Mouse (Mus musculus): ENCODE results near the gene Spata18.

The Spata18 gene

DNA sequence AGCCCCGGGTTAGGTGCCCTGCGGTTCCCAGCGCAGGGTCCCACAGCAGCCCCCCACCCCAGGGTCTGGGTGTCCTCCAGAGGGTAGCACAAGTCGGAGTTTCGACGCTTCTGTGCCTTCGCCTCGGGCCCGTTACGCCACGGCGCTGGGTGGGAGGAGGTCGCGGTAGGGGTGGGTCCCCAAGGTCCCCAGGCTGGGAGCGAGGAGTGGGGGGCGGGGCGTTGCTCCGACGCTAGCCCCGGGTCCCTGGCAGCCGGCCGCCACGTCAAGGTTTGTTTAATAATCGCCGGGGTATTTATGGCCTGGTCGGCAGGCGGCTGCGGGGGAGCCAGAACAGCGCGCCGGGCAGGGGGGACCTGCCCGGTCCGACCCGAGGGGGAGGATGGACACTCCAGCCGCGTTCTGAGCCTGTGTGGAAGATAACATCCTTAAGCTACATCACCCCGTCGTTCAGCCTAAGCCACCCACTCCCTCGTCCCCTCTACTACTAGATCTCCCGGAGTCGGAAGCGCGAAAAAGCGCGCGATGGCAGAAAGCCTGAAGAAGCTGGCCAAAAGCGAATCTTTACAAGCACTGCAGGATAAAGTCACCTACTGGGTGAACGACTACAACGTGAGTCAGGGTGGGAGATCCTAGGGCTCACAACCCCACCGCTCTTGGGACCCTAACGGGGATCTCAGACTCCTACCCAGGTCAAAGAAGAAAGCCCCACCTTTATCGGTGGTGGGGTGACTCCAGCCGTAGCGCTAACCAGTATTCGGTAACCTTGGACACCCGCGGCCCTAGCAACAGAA lies at the start of gene Spata18:
Gene Spata18, plus strand, starts transcription at position 319 of the 794 bp plus-strand sequence.
- DNase-seq (ENCODE audit: low spot score), result peak; percentile 66

DNA sequence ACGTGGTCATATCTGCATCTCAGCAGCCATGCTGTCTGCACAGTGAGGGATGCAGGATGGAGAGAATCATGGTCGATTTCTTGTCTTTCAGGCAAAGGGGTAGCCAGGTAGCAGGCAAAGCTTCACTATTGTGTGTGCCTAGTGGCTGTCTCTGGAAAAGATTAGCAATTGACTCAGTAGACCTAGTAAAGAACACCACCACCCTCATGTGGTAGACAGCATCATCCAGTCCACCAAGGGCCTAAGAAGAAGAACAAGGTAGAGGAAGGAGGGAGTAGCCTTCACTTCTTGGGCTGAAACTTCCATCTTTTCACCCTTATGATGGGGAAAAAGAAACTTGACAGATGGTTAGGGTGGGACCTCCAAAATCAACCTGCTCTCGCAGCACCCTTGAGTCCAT lies 48.3 kb upstream of the Spata18 start:
- no peak for DNase-seq (ENCODE audit: low spot score)

DNA sequence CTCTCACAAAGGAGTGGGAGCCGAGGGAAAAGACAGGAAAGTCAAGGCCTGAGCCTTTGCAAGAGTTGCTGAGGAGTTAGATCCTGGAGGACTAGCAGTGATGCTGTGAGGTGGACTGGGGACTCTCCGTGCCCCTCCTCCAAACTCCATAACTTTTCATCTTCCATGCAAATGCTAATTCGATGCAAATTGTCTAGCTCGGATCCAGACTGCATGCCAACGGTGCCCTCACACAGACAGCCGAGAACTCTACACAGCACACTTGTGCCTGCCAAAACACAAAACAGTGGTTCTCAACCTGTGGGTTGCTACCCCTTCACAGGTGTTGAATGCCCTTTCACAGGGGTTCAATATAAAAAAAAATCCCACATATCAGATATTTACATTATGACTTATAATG lies 46.6 kb upstream of the Spata18 start:
- no peak for DNase-seq (ENCODE audit: low spot score)

DNA sequence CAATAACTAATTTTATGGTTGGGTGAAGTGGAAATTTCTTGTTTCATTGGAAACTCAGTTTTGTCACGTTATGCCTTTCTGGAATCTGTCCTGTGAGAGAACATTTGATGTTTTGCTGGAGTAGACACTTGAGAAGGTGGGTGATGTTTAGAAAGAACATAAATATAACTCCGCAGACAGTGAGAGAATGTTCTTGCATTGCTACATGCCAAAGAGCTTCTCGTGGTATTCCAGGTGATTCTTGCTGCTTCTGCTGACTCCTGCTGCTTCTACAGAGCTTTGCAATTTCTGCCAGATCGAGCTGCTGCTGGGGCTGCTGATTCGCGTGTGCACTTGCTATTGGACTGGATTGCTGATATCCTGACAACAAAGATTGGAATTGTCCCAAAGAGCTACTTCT lies 46.2 kb upstream of the Spata18 start:
- DNase-seq (ENCODE audit: low spot score), result no peak

DNA sequence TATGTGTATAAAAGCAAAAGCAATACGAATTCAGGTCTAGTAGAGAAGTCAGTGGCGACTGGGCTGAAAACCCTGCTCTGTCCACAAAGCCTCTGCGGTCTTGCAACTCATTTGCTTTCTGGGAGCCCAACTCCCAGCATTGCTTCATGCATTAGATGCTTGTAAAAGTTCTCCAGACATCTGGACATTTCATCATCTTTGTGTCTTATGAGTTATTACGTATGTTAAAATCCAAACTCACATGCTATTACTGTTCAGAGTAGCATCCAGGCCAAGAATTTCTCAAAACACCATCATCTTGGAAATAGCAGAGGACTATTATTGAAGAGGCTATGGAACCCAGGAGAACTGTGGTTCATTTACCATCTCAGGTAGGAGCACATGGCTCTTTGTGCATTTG lies 40.1 kb upstream of the Spata18 start:
- DNase-seq (ENCODE audit: low spot score), result no peak

DNA sequence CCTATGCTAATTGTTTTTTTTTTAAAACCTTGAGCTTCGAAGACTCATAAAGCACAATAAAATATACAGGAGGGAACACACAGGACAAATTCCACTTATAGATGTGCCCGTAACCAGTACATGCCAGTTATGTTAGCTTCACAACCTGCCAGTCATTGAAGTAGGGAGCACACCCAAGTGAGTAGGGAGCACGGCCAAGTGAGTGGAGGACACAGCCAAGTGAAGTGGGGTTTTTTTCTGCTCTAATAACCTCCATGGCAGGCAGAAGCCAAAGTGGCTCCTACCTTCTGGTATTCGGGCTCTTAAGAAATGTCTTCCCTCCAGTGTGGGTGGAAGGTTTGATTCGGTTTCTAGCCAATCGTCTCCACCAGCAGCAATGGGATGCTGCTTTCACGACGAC lies 37.9 kb upstream of the Spata18 start:
- DNase-seq (ENCODE audit: low spot score), result no peak

DNA sequence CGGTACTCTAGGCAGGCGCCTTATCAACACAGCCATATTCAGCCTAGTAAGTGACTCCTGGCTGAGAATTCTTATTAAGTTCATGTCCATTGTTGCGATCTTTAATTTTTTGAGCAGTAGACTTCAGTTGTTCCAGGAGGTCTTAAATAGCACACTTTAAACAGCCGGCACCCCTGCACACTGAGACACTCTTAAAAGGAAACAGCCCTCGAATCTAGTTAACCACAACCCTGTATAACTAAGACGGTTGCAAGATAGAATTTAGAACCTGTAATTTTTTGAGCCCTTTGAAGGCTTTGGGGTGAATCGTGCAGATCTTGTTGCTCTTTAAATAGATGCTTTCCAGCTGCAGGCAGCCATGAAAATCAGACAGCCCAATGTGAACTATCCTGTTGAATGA lies 36.0 kb upstream of the Spata18 start:
- DNase-seq (ENCODE audit: low spot score), result no peak

DNA sequence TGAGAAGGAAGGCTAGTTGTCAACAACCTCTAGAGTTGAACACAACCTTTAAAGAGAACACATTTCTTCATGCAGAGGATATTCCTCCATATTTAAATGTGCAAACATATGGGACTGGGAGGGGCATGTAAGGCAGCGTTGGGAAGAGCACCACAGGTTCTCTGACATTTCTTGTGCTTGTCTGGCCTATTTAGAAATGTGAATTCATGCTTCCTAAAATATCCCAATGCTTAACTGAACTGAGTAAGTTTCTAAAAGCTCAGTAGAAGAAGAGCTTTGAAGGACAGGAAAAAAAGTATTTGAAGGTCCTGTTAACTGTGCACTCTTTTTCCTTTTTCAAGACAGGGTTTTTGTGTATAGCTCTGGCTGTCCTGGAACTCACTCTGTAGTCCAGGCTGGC lies 32.2 kb upstream of the Spata18 start:
- no peak for DNase-seq (ENCODE audit: low spot score)

DNA sequence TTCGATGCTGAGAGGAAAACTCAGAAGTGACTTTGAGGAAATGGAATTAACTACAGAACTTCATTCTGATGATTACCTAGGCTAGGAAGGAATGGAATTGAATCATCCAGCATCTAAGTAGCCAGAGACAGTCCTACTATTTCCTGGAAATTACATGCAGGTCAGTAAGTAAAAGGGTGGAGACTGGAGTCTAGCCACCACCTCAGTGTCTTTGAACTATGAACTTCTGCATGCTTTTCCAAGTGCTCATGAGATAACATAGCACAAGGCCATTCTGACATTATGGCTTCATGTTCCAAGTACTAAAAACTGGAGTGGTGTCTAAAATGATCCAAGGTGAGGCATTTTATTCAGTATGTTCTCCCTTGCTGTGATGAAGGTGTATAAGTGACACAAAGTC lies 25.7 kb upstream of the Spata18 start:
- DNase-seq (ENCODE audit: low spot score), result no peak

DNA sequence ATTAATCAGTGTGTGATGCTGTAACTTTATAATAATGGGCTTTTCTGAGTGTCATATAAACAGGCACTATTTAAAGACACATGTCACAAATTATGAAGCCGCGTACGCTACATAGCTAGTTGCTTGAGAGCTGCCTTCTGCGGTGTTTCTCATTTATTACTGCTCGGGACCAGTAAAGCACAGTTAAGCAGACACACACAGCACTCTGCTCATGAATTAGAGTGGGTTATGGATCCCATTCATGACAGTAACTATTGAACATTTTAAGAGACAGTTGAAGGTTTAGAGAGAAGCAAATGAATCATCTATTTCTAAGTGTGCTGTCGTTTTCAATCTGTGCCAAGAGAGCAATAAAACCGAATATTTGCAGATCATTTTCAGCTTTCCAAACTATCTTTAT lies 24.3 kb upstream of the Spata18 start:
- no peak for DNase-seq (ENCODE audit: low spot score)

DNA sequence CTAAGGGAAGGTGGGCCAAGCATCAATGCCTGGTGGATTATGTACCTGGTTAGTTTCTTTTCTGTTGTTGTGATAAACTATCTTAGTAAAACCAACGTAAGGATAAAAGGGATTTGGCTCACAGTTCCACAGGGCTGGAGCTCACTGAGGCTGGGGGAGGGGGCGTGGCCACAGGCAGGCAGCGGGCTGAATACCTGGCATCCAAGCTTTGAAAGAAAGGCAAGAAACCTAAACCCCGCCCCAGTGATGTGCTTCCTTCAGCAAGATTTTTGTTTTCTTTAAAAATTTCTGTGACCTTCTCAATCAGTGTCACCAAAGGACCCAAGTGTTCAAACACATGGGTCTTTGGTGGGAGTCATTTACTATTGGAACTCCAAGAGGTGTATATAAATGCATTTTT lies 23.6 kb upstream of the Spata18 start:
- DNase-seq (ENCODE audit: low spot score), result no peak

DNA sequence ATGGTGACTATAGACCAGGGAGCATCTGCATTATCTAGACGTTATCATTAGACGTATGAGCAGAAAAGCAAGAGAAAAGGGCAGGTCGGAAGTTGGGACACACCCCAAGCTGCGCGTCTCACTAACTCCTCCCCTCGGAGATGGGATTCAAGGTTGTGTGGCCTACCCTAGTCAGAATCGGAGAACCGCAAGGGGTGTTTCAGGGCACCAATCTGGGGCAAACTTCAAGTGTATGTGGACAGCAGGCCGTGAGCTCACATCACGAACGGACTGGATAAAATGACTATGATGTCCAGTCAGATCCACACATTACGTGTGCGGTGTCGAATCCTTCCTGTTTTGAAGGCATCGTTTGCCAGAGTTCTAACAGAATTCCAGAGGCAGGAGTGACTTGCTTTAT lies 23.2 kb upstream of the Spata18 start:
- DNase-seq (ENCODE audit: low spot score), result no peak

DNA sequence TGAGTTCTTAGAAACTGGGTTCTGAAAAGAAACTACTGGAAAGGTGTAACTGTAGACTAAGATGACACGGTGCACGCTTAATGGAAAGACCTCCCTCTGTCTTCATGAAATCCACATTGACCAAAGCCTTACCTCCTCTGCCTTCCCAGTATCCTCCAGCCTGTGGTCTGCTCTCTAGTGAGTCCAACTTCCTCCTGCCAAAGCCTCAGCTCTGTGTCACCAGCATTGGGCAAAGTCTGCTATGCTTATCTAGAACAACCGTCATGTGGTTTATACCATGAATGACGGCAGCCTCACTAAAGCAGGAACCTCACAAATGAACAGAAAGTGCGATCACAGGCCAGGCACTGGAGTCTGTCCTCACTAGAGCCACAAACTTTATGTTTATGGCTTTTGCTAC lies 21.0 kb upstream of the Spata18 start:
- no peak for DNase-seq (ENCODE audit: low spot score)

DNA sequence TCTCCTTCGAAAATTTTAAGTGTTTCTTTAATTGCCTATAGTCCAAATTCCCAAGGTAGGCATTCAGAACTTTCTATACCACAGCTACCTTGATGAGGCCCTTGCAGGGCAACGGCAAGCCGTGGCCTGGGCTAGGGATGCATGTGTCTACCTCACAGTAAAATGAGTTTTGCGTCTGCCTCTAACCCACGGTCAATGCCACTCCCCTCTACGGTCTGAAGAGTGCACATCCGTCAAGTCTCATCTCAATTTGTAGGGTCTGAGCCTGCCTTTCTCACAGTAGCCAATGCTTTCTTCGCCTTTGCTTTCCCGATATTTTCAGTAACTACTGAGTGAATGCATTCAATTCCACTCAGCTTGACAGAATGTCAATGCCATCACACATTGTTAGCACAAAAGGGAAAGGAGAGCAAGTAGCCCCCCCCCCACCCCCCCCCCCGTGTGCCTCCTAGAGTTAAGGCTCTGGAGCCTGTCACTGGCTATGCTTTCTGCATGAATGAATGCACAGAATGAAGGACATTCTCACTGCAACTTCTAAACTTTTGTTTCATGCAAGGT lies 20.1 kb upstream of the Spata18 start:
- DNase-seq (ENCODE audit: low spot score), result no peak

DNA sequence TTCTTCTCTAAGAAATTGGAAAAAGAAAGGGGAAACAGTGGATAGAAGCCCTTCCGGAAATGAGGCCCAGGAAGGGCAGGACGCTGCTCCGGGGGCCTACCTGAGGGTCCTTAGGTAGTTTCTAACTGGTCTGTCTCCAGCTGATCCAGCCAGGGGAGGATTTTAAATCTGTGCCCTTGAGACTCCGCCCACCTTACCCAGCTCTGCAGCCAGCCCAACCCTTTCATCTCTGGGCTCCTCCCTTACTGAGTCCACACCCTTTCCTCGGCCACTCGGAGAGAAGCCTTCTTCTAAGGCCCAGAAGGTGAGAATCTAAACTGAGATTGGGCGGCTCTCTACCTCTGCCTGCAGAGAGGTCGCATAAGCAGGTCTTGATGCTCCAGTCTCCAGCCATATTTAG lies 18.9 kb upstream of the Spata18 start, which contains the start of gene Lrrc66:
Gene Lrrc66, minus strand, starts transcription at position 236 of the 400 bp plus-strand sequence.
- DNase-seq (ENCODE audit: low spot score), result no peak

DNA sequence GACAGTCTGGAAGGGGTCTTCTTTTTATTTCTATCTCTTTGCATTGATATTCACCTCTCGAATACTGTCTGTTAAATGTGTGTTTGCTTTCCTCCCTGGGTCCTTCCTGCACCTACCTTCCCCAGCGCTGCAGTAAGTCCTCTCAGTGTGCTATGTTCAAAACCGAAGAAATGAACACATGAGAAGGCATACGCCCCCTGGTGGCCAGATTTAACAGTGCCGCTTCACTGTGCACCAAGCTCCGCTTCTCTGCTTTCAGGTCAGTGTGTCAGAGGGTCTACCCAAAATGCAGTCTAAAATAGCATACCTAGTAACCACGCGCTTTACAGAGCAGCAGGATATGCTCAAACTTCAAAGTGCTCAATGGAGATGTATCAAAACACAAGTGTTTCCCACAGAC lies 18.0 kb upstream of the Spata18 start:
- peak; percentile 88 for DNase-seq (ENCODE audit: low spot score)

DNA sequence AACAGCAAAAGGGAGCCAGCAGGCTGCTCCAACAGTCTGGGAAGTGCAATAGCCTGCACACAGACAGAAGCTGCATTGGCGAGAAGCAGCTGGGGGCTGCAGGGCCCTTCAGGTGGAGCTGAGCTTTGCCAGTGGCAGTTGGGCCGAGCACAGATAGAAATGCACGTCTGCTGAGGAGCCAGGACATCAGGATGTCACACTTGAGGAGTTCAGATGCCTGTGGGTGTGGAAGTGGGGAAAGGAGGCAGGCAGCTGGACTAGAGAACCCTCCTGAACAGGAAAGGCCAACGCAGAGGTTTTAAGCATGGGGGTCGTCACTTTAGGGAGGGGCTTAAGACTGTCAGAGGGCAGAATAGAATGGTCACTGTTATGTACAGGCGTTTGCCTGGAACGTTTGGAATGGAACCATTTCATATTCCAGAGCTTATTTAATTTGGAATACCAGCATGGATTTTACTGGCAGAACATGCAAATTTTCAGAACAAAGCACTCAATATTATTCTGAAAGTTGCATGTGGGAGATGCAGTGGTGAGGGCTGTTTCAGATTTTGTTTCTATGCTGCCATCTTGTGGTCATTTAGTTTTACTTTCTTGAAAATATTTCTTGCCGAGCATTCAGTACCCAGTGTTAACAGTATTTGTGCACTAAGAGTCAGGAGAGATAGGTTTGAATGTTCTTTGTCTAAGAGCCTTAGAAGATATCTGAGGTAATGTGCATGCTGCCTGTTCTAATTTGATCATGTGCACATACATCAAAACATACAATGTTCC lies 13.7 kb upstream of the Spata18 start:
- no peak for DNase-seq (ENCODE audit: low spot score)

DNA sequence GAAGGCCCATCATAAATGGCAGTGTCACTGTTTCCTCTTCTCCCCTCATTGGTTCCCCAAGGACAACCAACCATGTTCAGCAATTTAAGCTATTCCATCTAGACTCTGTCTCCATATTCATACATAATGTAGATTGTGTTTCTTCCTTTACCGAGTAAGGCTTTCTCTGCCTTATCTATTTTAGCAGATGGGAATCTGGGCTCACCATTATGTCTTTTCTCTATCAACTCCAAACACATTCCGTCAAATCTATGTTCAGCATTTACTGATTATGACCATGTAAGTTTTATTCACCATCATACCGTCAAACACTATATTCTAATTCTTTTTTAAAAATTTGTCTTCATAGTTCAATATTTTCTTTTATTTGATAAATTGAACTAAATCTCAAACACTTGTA lies 10.1 kb upstream of the Spata18 start:
- no peak for DNase-seq (ENCODE audit: low spot score)

DNA sequence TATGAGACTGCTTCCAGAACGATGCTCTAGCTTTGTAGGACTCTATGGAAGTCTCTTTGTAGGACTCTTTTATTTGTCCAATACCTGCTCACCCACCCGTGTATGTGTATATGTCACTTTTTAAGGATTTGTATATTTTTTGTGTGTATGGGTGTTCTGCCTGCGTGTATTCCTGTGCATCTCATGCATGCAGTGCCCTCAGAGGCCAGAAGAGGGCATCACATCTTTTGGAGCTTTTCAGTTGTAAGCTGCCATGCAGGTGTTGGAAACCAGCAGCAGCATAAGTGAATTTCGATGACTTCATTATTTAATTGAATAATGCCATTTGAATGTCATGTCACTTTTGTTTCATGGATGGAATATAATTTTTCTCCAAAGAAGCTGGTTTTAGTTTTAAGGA lies 9.1 kb upstream of the Spata18 start:
- DNase-seq (ENCODE audit: low spot score), result peak; percentile 59

DNA sequence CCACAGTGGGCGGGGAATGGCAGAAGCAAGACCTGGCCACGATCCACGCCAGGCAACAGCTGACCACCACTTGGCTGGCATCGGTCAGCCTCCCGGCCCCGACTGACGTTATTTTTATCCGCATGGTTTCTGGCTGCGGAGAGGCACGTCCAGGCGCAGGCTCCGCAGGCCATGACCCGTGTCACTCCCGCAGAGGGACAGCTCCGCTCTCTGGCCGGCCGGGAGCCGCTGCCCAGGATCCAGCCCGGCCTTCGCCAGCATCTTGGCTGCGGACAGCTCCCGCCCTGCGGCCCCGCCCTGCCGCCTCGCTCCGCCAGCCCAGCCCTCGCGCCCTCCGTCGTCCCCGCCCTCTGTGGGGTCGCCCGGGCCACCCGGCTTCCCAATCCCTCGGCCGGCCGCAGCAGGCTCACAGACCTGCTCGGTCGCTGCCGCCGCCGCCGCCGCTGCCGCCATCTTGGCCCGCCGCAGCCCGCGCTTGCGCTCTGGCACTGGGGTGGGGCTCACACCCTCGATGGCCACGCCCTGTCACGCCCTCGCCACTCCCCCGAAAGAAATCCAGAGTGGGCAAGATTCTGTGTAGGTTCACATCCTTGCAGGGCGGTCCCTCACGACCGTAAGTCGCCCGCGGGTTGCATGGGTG lies 3.8 kb upstream of the Spata18 start, which contains the start of gene Sgcb:
Gene Sgcb, minus strand, starts transcription at position 530 of the 640 bp plus-strand sequence.
- peak; percentile 94 for DNase-seq (ENCODE audit: low spot score)

DNA sequence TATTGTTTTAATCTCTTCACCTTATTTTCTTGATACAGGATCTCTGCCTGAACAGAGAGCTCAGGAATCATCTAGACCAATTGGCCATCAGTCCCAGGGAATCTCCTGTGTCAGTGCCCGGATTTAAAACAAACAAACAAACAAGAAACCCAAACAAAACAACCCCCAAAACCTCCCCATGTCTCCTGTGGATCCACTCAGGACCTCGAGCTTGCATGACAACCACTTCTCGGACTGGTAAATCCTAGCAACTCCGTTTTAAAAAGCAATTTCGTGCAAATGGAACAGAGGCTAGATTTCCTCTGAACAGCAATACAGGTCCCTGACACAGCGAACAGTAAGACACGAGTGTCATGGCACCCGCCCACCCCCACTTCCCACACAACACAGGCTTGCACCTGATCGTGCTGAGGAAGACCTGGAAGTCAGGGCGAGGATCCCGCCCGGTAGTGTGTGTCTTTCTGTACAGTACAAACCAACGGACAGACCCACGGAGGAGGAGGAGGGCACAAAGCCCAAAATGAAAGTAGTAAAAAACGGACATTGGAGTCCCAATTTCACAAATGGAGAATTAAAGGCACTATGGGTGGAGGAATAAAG lies 714 bp upstream of the Spata18 start:
- peak; percentile 51 for DNase-seq (ENCODE audit: low spot score)

DNA sequence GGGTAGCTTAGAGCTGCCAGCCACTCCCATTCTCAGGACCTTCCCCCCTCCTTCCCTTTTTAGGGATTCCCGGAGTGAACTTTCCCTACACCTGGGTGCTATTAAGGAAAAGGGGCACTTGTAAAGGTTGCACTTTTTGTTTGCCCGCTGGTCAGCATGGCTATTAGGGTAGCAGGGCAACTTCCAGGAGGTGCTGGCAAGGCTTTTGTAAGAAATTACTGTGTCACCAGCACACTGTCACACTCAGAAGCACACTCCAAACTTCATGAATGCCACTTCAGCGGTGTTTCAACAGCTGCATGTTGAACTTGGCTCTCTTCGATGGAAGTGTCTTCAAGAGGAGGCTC lies 649 bp downstream of the Spata18 start:
- no peak for DNase-seq (ENCODE audit: low spot score)

Measured in testis, postnatal 10 days (tissue).